Mouse (Mus musculus) MEL (cell line): ENCODE results near the gene Sorbs2. TPM values are rescaled to one million over a fixed set of nuclear protein-coding genes. Genes with fewer than 3 reads are reported as not detected.

Source experiments
- DNase-seq: peaks from one replicate; pipeline ENCODE4 v3.0.0; 2011; ENCODE audit warnings: low read depth, low spot score
- H3K27ac ChIP-seq: 2 replicates; pipeline ENCODE4 v1.5.1; 2012; ENCODE audit warnings: low read depth, mild to moderate bottlenecking, control low read depth, low read length, moderate library complexity; ENCODE audit not compliant: control insufficient read depth
- H3K27me3 ChIP-seq, 2 experiments: fragments of 150-350 bp in 1 of 2; sonication (generic) in 1 of 2; 2 replicates each; pipeline ENCODE4 v1.6.1; 2012; ENCODE audit warnings: low read length in 2 of 2, mild to moderate bottlenecking in 2 of 2, improper control_type of control experiment in 1 of 2, moderate library complexity in 1 of 2; ENCODE audit not compliant: insufficient read depth in 2 of 2, control insufficient read depth in 1 of 2
- H3K36me3 ChIP-seq, 2 experiments: 2 replicates each; pipeline ENCODE4 v1.6.1; 2012 to 2014; ENCODE audit warnings: low read length in 2 of 2, improper control_type of control experiment in 1 of 2, inconsistent platforms in 1 of 2, mild to moderate bottlenecking in 1 of 2; ENCODE audit not compliant: insufficient read depth in 2 of 2, control insufficient read depth in 1 of 2
- H3K4me1 ChIP-seq, 2 experiments: fragments of 150-350 bp in 1 of 2; sonication (generic) in 1 of 2; 2 replicates each; pipeline ENCODE4 v1.6.1; 2012; ENCODE audit warnings: low read length in 2 of 2, improper control_type of control experiment in 1 of 2, mild to moderate bottlenecking in 1 of 2; ENCODE audit not compliant: insufficient read depth in 2 of 2, control insufficient read depth in 1 of 2
- H3K4me3 ChIP-seq, 2 experiments: fragments of 150-350 bp in 1 of 2; sonication (generic) in 1 of 2; 2 replicates each; pipeline ENCODE4 v1.5.1; 2012; ENCODE audit warnings: low read depth in 2 of 2, low read length in 2 of 2, mild to moderate bottlenecking in 2 of 2, moderate library complexity in 2 of 2, control low read depth in 1 of 2, improper control_type of control experiment in 1 of 2; ENCODE audit not compliant: control insufficient read depth in 1 of 2, insufficient read depth in 1 of 2
- H3K79me2 ChIP-seq: 2 replicates; pipeline ENCODE4 v1.6.1; 2012; ENCODE audit warnings: mild to moderate bottlenecking, low read length, moderate library complexity; ENCODE audit not compliant: control insufficient read depth, poor library complexity, insufficient read depth
- H3K9ac ChIP-seq: 2 replicates; pipeline ENCODE4 v1.6.1; 2012; ENCODE audit warnings: low read depth, mild to moderate bottlenecking, control low read depth, low read length, moderate library complexity; ENCODE audit not compliant: control insufficient read depth, poor library complexity, severe bottlenecking
- H3K9me3 ChIP-seq: fragments of 150-350 bp; sonication (generic); replicated peaks from 2 replicates; pipeline ENCODE4 v1.6.1; 2012; ENCODE audit warnings: mild to moderate bottlenecking, low read length, improper control_type of control experiment, moderate library complexity; ENCODE audit not compliant: insufficient read depth
- BHLHE40 ChIP-seq: IDR thresholded peaks from 2 replicates; pipeline ENCODE4 v1.6.1; 2012; ENCODE audit warnings: low read depth, mild to moderate bottlenecking, inconsistent platforms, low read length, improper control_type of control experiment, borderline replicate concordance
- CHD1 ChIP-seq: IDR thresholded peaks from 2 replicates; pipeline ENCODE4 v1.6.1; 2012; ENCODE audit warnings: low read depth, mild to moderate bottlenecking, inconsistent platforms, low read length, improper control_type of control experiment
- CTCF ChIP-seq, 3 experiments: IDR thresholded peaks in 2 of 3; conservative IDR thresholded peaks in 1 of 3; 2 replicates each; pipeline ENCODE4 v1.5.1; 2011 to 2012; ENCODE audit warnings: low read length in 3 of 3, low read depth in 2 of 3, mild to moderate bottlenecking in 2 of 3, improper control_type of control experiment in 1 of 3, inconsistent platforms in 1 of 3, mixed read lengths in 1 of 3, moderate library complexity in 1 of 3; ENCODE audit not compliant: control insufficient read depth in 1 of 3, insufficient read depth in 1 of 3, poor library complexity in 1 of 3, severe bottlenecking in 1 of 3
- EP300 ChIP-seq, 2 experiments: IDR thresholded peaks; 2 replicates each; pipeline ENCODE4 v1.6.1; 2011; ENCODE audit warnings: improper control_type of control experiment in 2 of 2, low read length in 2 of 2, low read depth in 1 of 2, mild to moderate bottlenecking in 1 of 2
- ETS1 ChIP-seq: IDR thresholded peaks from 2 replicates; pipeline ENCODE4 v1.6.1; 2012; ENCODE audit warnings: low read depth, mild to moderate bottlenecking, inconsistent platforms, low read length, improper control_type of control experiment, moderate library complexity
- GABPA ChIP-seq: IDR thresholded peaks from 2 replicates; pipeline ENCODE4 v1.6.1; 2012; ENCODE audit warnings: low read depth, mild to moderate bottlenecking, inconsistent platforms, low read length, improper control_type of control experiment, moderate library complexity
- GATA1 ChIP-seq: IDR thresholded peaks from 2 replicates; pipeline ENCODE4 v1.6.1; 2011; ENCODE audit warnings: low read depth, low read length, improper control_type of control experiment
- HCFC1 ChIP-seq: IDR thresholded peaks from 2 replicates; pipeline ENCODE4 v1.6.1; 2012; ENCODE audit warnings: low read depth, mild to moderate bottlenecking, inconsistent platforms, low read length, improper control_type of control experiment, moderate library complexity
- KAT2A ChIP-seq: conservative IDR thresholded peaks from 2 replicates; pipeline ENCODE4 v1.6.1; 2012; ENCODE audit warnings: low read depth, low read length, improper control_type of control experiment, inconsistent platforms
- NRF1 ChIP-seq: IDR thresholded peaks from 2 replicates; pipeline ENCODE4 v1.6.1; 2014; ENCODE audit warnings: low read depth, mild to moderate bottlenecking, inconsistent platforms, low read length, improper control_type of control experiment, moderate library complexity; ENCODE audit not compliant: poor library complexity, insufficient read depth, severe bottlenecking
- POLR2AphosphoS2 ChIP-seq: IDR thresholded peaks from 2 replicates; pipeline ENCODE4 v1.6.1; 2011; ENCODE audit warnings: low read length, improper control_type of control experiment
- POLR2AphosphoS5 ChIP-seq: IDR thresholded peaks from 2 replicates; pipeline ENCODE4 v1.6.1; 2012; ENCODE audit warnings: low read depth, borderline replicate concordance, mild to moderate bottlenecking, inconsistent platforms, low read length, moderate library complexity, mixed read lengths
- RAD21 ChIP-seq: IDR thresholded peaks from 2 replicates; pipeline ENCODE4 v1.6.1; 2011; ENCODE audit warnings: mild to moderate bottlenecking, low read depth, low read length, improper control_type of control experiment
- SIN3A ChIP-seq: IDR thresholded peaks from 2 replicates; pipeline ENCODE4 v1.6.1; 2012; ENCODE audit warnings: low read length, improper control_type of control experiment, inconsistent platforms
- TBP ChIP-seq: IDR thresholded peaks from 2 replicates; pipeline ENCODE4 v1.8.0; 2011; ENCODE audit warnings: low read depth, low read length, improper control_type of control experiment
- TCF12 ChIP-seq: IDR thresholded peaks from 2 replicates; pipeline ENCODE4 v1.6.1; 2014; ENCODE audit warnings: low read depth, mild to moderate bottlenecking, inconsistent platforms, low read length, improper control_type of control experiment, moderate library complexity
- USF2 ChIP-seq, 2 experiments: IDR thresholded peaks; 2 replicates each; pipeline ENCODE4 v1.6.1; 2011 to 2012; ENCODE audit warnings: improper control_type of control experiment in 2 of 2, low read length in 2 of 2, borderline replicate concordance in 1 of 2, inconsistent platforms in 1 of 2, low read depth in 1 of 2, mild to moderate bottlenecking in 1 of 2; ENCODE audit not compliant: insufficient read depth in 1 of 2
- ZKSCAN1 ChIP-seq: IDR thresholded peaks from 2 replicates; pipeline ENCODE4 v1.6.1; 2012; ENCODE audit warnings: low read depth, mild to moderate bottlenecking, inconsistent platforms, low read length, improper control_type of control experiment, moderate library complexity
- polyA plus RNA-seq, 2 experiments: library from polyadenylated mRNA; stranded (reverse) in 1 of 2; unstranded in 1 of 2; fragments of >175 nt in 1 of 2; fragments of >200 nt in 1 of 2; gene quantifications; 2 replicates each; pipeline versions ENCODE4 v1.2.1 to v1.2.4; 2012; ENCODE audit warnings: low replicate concordance in 2 of 2, low read depth in 1 of 2; ENCODE audit not compliant: insufficient read length in 2 of 2, insufficient read depth in 1 of 2, missing spikeins in 1 of 2
- total RNA-seq: library from RNA; depleted of rRNA; stranded (reverse); fragments of 300-350 nt; gene quantifications from 2 replicates; pipeline ENCODE4 v1.2.3, GENCODE M21; 2012

Sorbs2 gene
- total and polyA plus RNA-seq, 3 experiments: not detected

GRCm38 (mm10) chr8:45689611-45690207 is 182.1 kb downstream of the Sorbs2 start:
- TF ChIP-seq CTCF (IDR thresholded peaks at IDR 0.05 in 2 of 3, conservative IDR thresholded peaks at IDR 0.05 in 1 of 3; ENCODE audit: control insufficient read depth in 1 of 3, insufficient read depth in 1 of 3, low read depth in 2 of 3, low read length in 3 of 3, poor library complexity in 1 of 3, severe bottlenecking in 1 of 3) (no peak), ZKSCAN1 (no peak), TCF12 (no peak), BHLHE40 (no peak), HCFC1 (no peak), NRF1 (no peak), USF2 (IDR thresholded peaks at IDR 0.05; ENCODE audit: borderline replicate concordance in 1 of 2, insufficient read depth in 1 of 2, low read depth in 1 of 2, low read length in 2 of 2) (no peak), CHD1 (no peak), RAD21 (no peak), TBP (no peak), KAT2A (no peak), POLR2AphosphoS2 (no peak), SIN3A (no peak), GABPA (no peak)
- TF ChIP-seq, all 39 proteins: peak for 0
- no peak for DNase-seq
- Histone ChIP-seq H3K36me3 (no peaks in the 10 kb centered on the region), H3K9me3 (no peaks in the 10 kb centered on the region), H3K4me1 (no peaks in the 10 kb centered on the region), H3K27ac (no peak overlapping the region), H3K4me3 (no peak overlapping the region), H3K27me3 (no peaks in the 10 kb centered on the region), H3K79me2 (no peaks in the 10 kb centered on the region), H3K9ac (no peak overlapping the region)

- H3K4me1 ChIP-seq: no peaks in the 10 kb centered on the region
- no peaks in the 10 kb centered on the region for H3K36me3 ChIP-seq
- H3K27me3 ChIP-seq: no peaks in the 10 kb centered on the region
- TF ChIP-seq CHD1 (no peak), GATA1 (no peak), GABPA (no peak), NRF1 (no peak), ETS1 (no peak), POLR2AphosphoS5 (no peak), EP300 (IDR thresholded peaks at IDR 0.05; ENCODE audit: low read depth in 1 of 2, low read length in 2 of 2) (no peak)
- no peaks in the 10 kb centered on the region for H3K79me2 ChIP-seq
- H3K4me3 ChIP-seq: no peak overlapping the region
- H3K9ac ChIP-seq: no peak overlapping the region
- no peaks in the 10 kb centered on the region for H3K9me3 ChIP-seq
- no peak overlapping the region for H3K27ac ChIP-seq
- no peak for DNase-seq
Measured at GRCm38 (mm10) chr8:45700100-45700499, 192.5 kb downstream of the Sorbs2 start.
